Mouse (Mus musculus) lung, postnatal 0 days (tissue): ENCODE data around the gene 1700003F12Rik. TPM values are rescaled to one million over a fixed set of nuclear protein-coding genes. Genes with fewer than 3 reads are reported as not detected.

Source experiments
- ATAC-seq: fragments of 200-750 bp; cut with Nextera tagmentation; 2 replicates; pipeline ENCODE4 v1.8.0; 2017; ENCODE audit warnings: moderate library complexity
- DNase-seq: peaks from one replicate; pipeline ENCODE4 v3.0.0-alpha.2; 2016; ENCODE audit warnings: low spot score
- H3K27ac ChIP-seq: fragments of 300-500 bp; sonication (generic); 2 replicates; pipeline ENCODE4 v1.5.1; 2014; ENCODE audit warnings: antibody characterized with exemption, mild to moderate bottlenecking, low read length, mixed read lengths
- H3K27me3 ChIP-seq: fragments of 300-500 bp; sonication (generic); replicated peaks from 2 replicates; pipeline ENCODE4 v1.6.1; 2014; ENCODE audit warnings: low read length, mixed read lengths; ENCODE audit not compliant: insufficient read depth
- H3K36me3 ChIP-seq: fragments of 300-500 bp; sonication (generic); 2 replicates; pipeline ENCODE4 v1.6.1; 2014; ENCODE audit warnings: low read length, mixed read lengths; ENCODE audit not compliant: insufficient read depth
- H3K4me1 ChIP-seq: fragments of 300-500 bp; sonication (generic); 2 replicates; pipeline ENCODE4 v1.6.1; 2014; ENCODE audit warnings: antibody characterized with exemption, low read depth, low read length, mixed read lengths; ENCODE audit not compliant: insufficient read depth
- H3K4me2 ChIP-seq: fragments of 300-500 bp; sonication (generic); replicated peaks from 2 replicates; pipeline ENCODE4 v1.6.1; 2014; ENCODE audit warnings: low read depth, mild to moderate bottlenecking, low read length, moderate library complexity, mixed read lengths
- H3K4me3 ChIP-seq: fragments of 300-500 bp; sonication (generic); 2 replicates; pipeline ENCODE4 v1.5.1; 2014; ENCODE audit warnings: low read depth, low read length
- H3K9ac ChIP-seq: fragments of 300-500 bp; sonication (generic); replicated peaks from 2 replicates; pipeline ENCODE4 v1.6.1; 2014; ENCODE audit warnings: low read depth, mild to moderate bottlenecking
- H3K9me3 ChIP-seq: fragments of 300-500 bp; sonication (generic); 2 replicates; pipeline ENCODE4 v1.6.1; 2016; ENCODE audit warnings: low read length, mixed read lengths
- CTCF ChIP-seq: IDR thresholded peaks from 2 replicates; pipeline ENCODE4 v1.5.1; 2016; ENCODE audit warnings: antibody characterized with exemption, mild to moderate bottlenecking
- EP300 ChIP-seq: IDR thresholded peaks from 2 replicates; pipeline ENCODE4 v1.6.1; 2016; ENCODE audit warnings: antibody characterized with exemption, mild to moderate bottlenecking, control low read depth
- WGBS: fragments of 180-500 bp; shearing (Covaris S2); extraction: QIAGEN DNeasy Blood & Tissue Kit; methylation state at CpG from one replicate; pipeline ENCODE4 v1.1.7; 2014; 5-methylcytosine and 5-hydroxymethylcytosine counted together
- polyA plus RNA-seq: library from polyadenylated mRNA; unstranded; fragments of >200 nt; fragmentation: Nextera tagmentation; extraction: Ambion mirVana; gene quantifications from 2 replicates; pipeline ENCODE4 v1.2.1, GENCODE M21; 2015

1700003F12Rik gene
- polyA plus RNA-seq, 1 experiment from 2014 or later, result 1.3 TPM

- no peak for ATAC-seq
- no peak for TF ChIP-seq CTCF
- no peak for TF ChIP-seq EP300
- H3K4me3 ChIP-seq, result no peak overlapping the region
- DNase-seq, result no peak
- no peak overlapping the region for H3K9ac ChIP-seq
- H3K9me3 ChIP-seq, result no peaks in the 10 kb centered on the region
- 74% methylated on average over 3 of the region's 3 CpGs for WGBS
- no peak overlapping the region for H3K27ac ChIP-seq
- H3K27me3 ChIP-seq, result no peaks in the 10 kb centered on the region
- H3K36me3 ChIP-seq, result no peaks in the 10 kb centered on the region
- H3K4me2 ChIP-seq, result no peak overlapping the region
- peaks cover 9% of the 10 kb centered on the region for H3K4me1 ChIP-seq
Measured at GRCm38 (mm10) chr2:154565562-154565961, 18.7 kb downstream of the 1700003F12Rik start.

- H3K9me3 ChIP-seq, result no peaks in the 10 kb centered on the region
- no peaks in the 10 kb centered on the region for H3K36me3 ChIP-seq
- H3K4me2 ChIP-seq, result no peak overlapping the region
- TF ChIP-seq CTCF (no peak), EP300 (no peak)
- H3K4me3 ChIP-seq, result no peak overlapping the region
- WGBS, result 54% methylated on average over 8 of the region's 8 CpGs
- DNase-seq, result peak; percentile 60
- 0 out of 2 replicates have a peak overlapping the region, but pooled peaks have one; percentile 15 for H3K27ac ChIP-seq
- no peaks in the 10 kb centered on the region for H3K27me3 ChIP-seq
- ATAC-seq, result no peak
- H3K4me1 ChIP-seq, result peaks cover 9% of the 10 kb centered on the region
- H3K9ac ChIP-seq, result no peak overlapping the region
Measured at GRCm38 (mm10) chr2:154566641-154567040, 19.8 kb downstream of the 1700003F12Rik start.

GRCm38 (mm10) chr2:154567766-154568165, 20.9 kb downstream of the 1700003F12Rik start:
- ATAC-seq (peak; percentile 29), DNase-seq (peak; percentile 80)
- H3K4me1 ChIP-seq, result peaks cover 9% of the 10 kb centered on the region
- 38% methylated on average over 2 of the region's 2 CpGs for WGBS
- H3K27ac ChIP-seq, result peak overlapping the region; percentile 77
- H3K9ac ChIP-seq, result no peak overlapping the region
- H3K4me2 ChIP-seq, result 0 out of 2 replicates have a peak overlapping the region, but pooled peaks have one; percentile 93
- H3K27me3 ChIP-seq, result no peaks in the 10 kb centered on the region
- no peaks in the 10 kb centered on the region for H3K9me3 ChIP-seq
- TF ChIP-seq EP300 (no peak), CTCF (no peak)
- no peaks in the 10 kb centered on the region for H3K36me3 ChIP-seq
- H3K4me3 ChIP-seq, result no peak overlapping the region

- H3K9me3 ChIP-seq, result no peaks in the 10 kb centered on the region
- peaks cover 9% of the 10 kb centered on the region for H3K4me1 ChIP-seq
- 0 out of 2 replicates have a peak overlapping the region, but pooled peaks have one; percentile 23 for H3K9ac ChIP-seq
- H3K27me3 ChIP-seq, result no peaks in the 10 kb centered on the region
- TF ChIP-seq EP300, result no peak
- TF ChIP-seq CTCF, result no peak
- H3K4me2 ChIP-seq, result peak overlapping the region; percentile 93
- peak overlapping the region; percentile 73 for H3K4me3 ChIP-seq
- peak overlapping the region; percentile 77 for H3K27ac ChIP-seq
- H3K36me3 ChIP-seq, result no peaks in the 10 kb centered on the region
- ATAC-seq (no peak), DNase-seq (peak; percentile 35)
- 13% methylated on average over 10 of the region's 10 CpGs for WGBS
Measured at GRCm38 (mm10) chr2:154568329-154569070, 21.6 kb downstream of the 1700003F12Rik start.

- Histone ChIP-seq H3K36me3 (no peaks in the 10 kb centered on the region), H3K4me1 (peaks cover 9% of the 10 kb centered on the region)
- WGBS, result under 1% methylated on average over 37 of the region's 70 CpGs
Measured at GRCm38 (mm10) chr2:154569071-154569748, 22.3 kb downstream of the 1700003F12Rik start.

GRCm38 (mm10) chr2:154569836-154570286, 23.0 kb downstream of the 1700003F12Rik start, which contains the start of gene E2f1:
TSS of gene E2f1 (minus strand) at chr2:154569892.
- Histone ChIP-seq H3K9me3 (no peaks in the 10 kb centered on the region), H3K9ac (peak within 1 kb of the TSS; percentile 23; the same call in 1 of the 2 replicates), H3K27me3 (no peaks in the 10 kb centered on the region), H3K27ac (peak within 1 kb of the TSS; percentile 77), H3K4me1 (peaks cover 9% of the 10 kb centered on the region), H3K4me3 (peak within 1 kb of the TSS; percentile 73), H3K36me3 (no peaks in the 10 kb centered on the region), H3K4me2 (peak within 1 kb of the TSS; percentile 93)
- WGBS, result 0% methylated on average over 38 of the region's 44 CpGs
- ATAC-seq (peak; percentile 98), DNase-seq (peak; percentile 97)
- TF ChIP-seq CTCF (peak; percentile 43), EP300 (no peak)

More at GRCm38 (mm10) chr2:154569071-154569748, 22.3 kb downstream of the 1700003F12Rik start:
- no peaks in the 10 kb centered on the region for H3K9me3 ChIP-seq
- peak; percentile 60 for DNase-seq
- H3K4me2 ChIP-seq, result peak overlapping the region; percentile 93
- H3K27me3 ChIP-seq, result no peaks in the 10 kb centered on the region
- peak overlapping the region; percentile 77 for H3K27ac ChIP-seq
- TF ChIP-seq CTCF, result no peak
- TF ChIP-seq EP300, result no peak
- 0 out of 2 replicates have a peak overlapping the region, but pooled peaks have one; percentile 23 for H3K9ac ChIP-seq
- peak; percentile 61 for ATAC-seq
- H3K4me3 ChIP-seq, result peak overlapping the region; percentile 73
